Mouse (Mus musculus) intestine, embryonic 15.5 days (tissue): ENCODE results near the gene Mat2b. TPM values are rescaled to one million over a fixed set of nuclear protein-coding genes. Genes with fewer than 3 reads are reported as not detected.
"Not testable (repeated sequence)": the region's sequence is repeated elsewhere in the genome, so short reads cannot be mapped to it uniquely, and the experiment has no call there.

Experiments used
- ATAC-seq: fragments of 200-750 bp; cut with Nextera tagmentation; 2 replicates; pipeline ENCODE4 v1.8.0; 2017; ENCODE audit warnings: moderate TSS enrichment, moderate library complexity
- H3K27ac ChIP-seq: fragments of 300-500 bp; sonication (generic); 2 replicates; pipeline ENCODE4 v1.5.1; 2015; ENCODE audit warnings: mild to moderate bottlenecking, inconsistent platforms
- H3K27me3 ChIP-seq: fragments of 300-500 bp; sonication (generic); replicated peaks from 2 replicates; pipeline ENCODE4 v1.6.1; 2015; ENCODE audit warnings: inconsistent platforms
- H3K36me3 ChIP-seq: fragments of 300-500 bp; sonication (generic); 2 replicates; pipeline ENCODE4 v1.6.1; 2015; ENCODE audit warnings: inconsistent platforms
- H3K4me1 ChIP-seq: fragments of 300-500 bp; sonication (generic); replicated peaks from 2 replicates; pipeline ENCODE4 v1.6.1; 2015; ENCODE audit warnings: inconsistent platforms
- H3K4me2 ChIP-seq: fragments of 300-500 bp; sonication (generic); replicated peaks from 2 replicates; pipeline ENCODE4 v1.6.1; 2015; ENCODE audit warnings: mild to moderate bottlenecking, inconsistent platforms
- H3K4me3 ChIP-seq: fragments of 300-500 bp; sonication (generic); replicated peaks from 2 replicates; pipeline ENCODE4 v1.5.1; 2015; ENCODE audit warnings: inconsistent platforms
- H3K9ac ChIP-seq: fragments of 300-500 bp; sonication (generic); 2 replicates; pipeline ENCODE4 v1.6.1; 2015; ENCODE audit warnings: inconsistent platforms
- H3K9me3 ChIP-seq: fragments of 300-500 bp; sonication (generic); 2 replicates; pipeline ENCODE4 v1.6.1; 2016; ENCODE audit warnings: inconsistent platforms
- WGBS: fragments of 180-500 bp; shearing (Covaris S2); methylation state at CpG from one replicate; pipeline ENCODE4 v1.1.7; 2015; 5-methylcytosine and 5-hydroxymethylcytosine counted together
- polyA plus RNA-seq: library from polyadenylated mRNA; unstranded; fragments of >200 nt; fragmentation: Nextera tagmentation; extraction: Ambion mirVana; gene quantifications from 2 replicates; pipeline ENCODE4 v1.2.1, GENCODE M21; 2015

Gene Mat2b
- 85.0 and 91.2 TPM in 2 replicates for polyA plus RNA-seq

GRCm38 (mm10) chr11:40695103-40695502 is at the start of gene Mat2b:
Mat2b (minus strand) TSS chr11:40695203.
- no peaks in the 10 kb centered on the region for H3K9me3 ChIP-seq
- H3K4me3 ChIP-seq: peak within 1 kb of the TSS; percentile 91
- H3K27me3 ChIP-seq: no peaks in the 10 kb centered on the region
- H3K9ac ChIP-seq: peak within 1 kb of the TSS; percentile 53
- peak within 1 kb of the TSS; percentile 70 for H3K4me2 ChIP-seq
- peak within 1 kb of the TSS; percentile 95 for H3K27ac ChIP-seq
- ATAC-seq: no peak
- peaks cover 11% of the 10 kb centered on the region; the same call in 1 of the 2 replicates for H3K4me1 ChIP-seq
- H3K36me3 ChIP-seq: no peaks in the 10 kb centered on the region
- WGBS: 88% methylated on average over 9 of the region's 9 CpGs

DNA sequence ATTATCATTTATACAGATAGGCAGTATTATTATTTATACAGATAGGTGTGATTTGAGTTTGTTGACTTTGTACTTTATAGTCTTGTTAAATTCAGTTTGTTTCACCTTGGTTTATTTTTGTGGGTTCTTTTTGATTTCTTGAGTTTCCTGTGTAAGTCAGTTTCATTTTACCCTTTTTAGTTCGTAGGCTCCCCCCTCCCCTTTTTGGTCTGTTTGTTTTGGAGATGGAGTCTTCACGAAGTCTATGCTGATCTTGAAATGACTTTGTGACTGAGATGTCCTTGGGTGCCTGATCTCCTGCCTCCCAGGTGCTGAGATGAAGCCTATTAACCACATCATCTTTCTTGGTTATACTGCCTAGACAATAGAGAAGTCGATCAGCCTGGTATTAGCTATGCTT is 49.3 kb upstream of the Mat2b start:
- H3K27ac ChIP-seq: no peak overlapping the region
- no peak for ATAC-seq
- H3K4me3 ChIP-seq: no peak overlapping the region
- H3K9ac ChIP-seq: no peak overlapping the region
- no peaks in the 10 kb centered on the region for H3K27me3 ChIP-seq
- no peaks in the 10 kb centered on the region for H3K4me1 ChIP-seq
- no peaks in the 10 kb centered on the region for H3K9me3 ChIP-seq
- H3K36me3 ChIP-seq: no peaks in the 10 kb centered on the region
- 79% methylated on average over 3 of the region's 3 CpGs for WGBS
- H3K4me2 ChIP-seq: no peak overlapping the region

- Histone ChIP-seq H3K36me3 (peaks cover 2% of the 10 kb centered on the region; the same call in 1 of the 2 replicates), H3K27me3 (no peaks in the 10 kb centered on the region), H3K9ac (no peak overlapping the region), H3K27ac (no peak overlapping the region), H3K4me3 (no peak overlapping the region), H3K4me2 (no peak overlapping the region), H3K9me3 (no peaks in the 10 kb centered on the region), H3K4me1 (no peaks in the 10 kb centered on the region)
- WGBS: 91% methylated on average over 12 of the region's 12 CpGs
- ATAC-seq: no peak
These were observed 46.7 kb upstream of the Mat2b start for GRCm38 (mm10) chr11:40741605-40742262.

DNA sequence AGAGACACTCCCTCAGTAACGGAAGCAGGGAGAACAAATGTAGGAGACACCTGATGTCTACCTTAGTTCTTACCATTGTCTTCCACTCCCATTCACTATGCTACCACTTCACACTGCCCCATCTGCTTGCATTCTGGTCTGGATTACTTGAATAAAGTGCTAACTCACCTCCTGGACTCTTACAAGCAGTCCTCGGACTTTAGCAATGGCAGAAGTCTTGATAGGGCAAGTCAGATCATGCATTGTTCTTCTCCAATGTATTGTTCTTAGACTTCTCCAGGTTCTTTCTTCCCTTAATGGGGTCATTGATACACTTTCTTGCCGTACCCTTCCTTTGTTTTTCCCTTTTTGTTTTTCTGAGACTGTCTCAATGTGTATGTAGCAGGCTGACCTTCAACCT is 42.4 kb upstream of the Mat2b start:
- no peak overlapping the region for H3K9ac ChIP-seq
- no peaks in the 10 kb centered on the region for H3K9me3 ChIP-seq
- WGBS: 91% methylated on average over 3 of the region's 3 CpGs
- H3K27me3 ChIP-seq: no peaks in the 10 kb centered on the region
- no peak for ATAC-seq
- peaks cover 6% of the 10 kb centered on the region; the same call in 1 of the 2 replicates for H3K36me3 ChIP-seq
- H3K4me2 ChIP-seq: no peak overlapping the region
- peaks cover 4% of the 10 kb centered on the region; the same call in 1 of the 2 replicates for H3K4me1 ChIP-seq
- H3K4me3 ChIP-seq: no peak overlapping the region
- H3K27ac ChIP-seq: no peak overlapping the region

GRCm38 (mm10) chr11:40734251-40734752 is 39.3 kb upstream of the Mat2b start:
- peaks cover 11% of the 10 kb centered on the region; the same call in 1 of the 2 replicates for H3K4me1 ChIP-seq
- H3K27me3 ChIP-seq: no peaks in the 10 kb centered on the region
- peak overlapping the region; percentile 90 for H3K4me3 ChIP-seq
- H3K36me3 ChIP-seq: peaks cover 6% of the 10 kb centered on the region; the same call in 1 of the 2 replicates
- H3K4me2 ChIP-seq: peak overlapping the region; percentile 64
- no peak for ATAC-seq
- peak overlapping the region; percentile 96 for H3K9ac ChIP-seq
- WGBS: 4% methylated on average over 11 of the region's 11 CpGs
- H3K9me3 ChIP-seq: no peaks in the 10 kb centered on the region
- peak overlapping the region; percentile 70 for H3K27ac ChIP-seq

DNA sequence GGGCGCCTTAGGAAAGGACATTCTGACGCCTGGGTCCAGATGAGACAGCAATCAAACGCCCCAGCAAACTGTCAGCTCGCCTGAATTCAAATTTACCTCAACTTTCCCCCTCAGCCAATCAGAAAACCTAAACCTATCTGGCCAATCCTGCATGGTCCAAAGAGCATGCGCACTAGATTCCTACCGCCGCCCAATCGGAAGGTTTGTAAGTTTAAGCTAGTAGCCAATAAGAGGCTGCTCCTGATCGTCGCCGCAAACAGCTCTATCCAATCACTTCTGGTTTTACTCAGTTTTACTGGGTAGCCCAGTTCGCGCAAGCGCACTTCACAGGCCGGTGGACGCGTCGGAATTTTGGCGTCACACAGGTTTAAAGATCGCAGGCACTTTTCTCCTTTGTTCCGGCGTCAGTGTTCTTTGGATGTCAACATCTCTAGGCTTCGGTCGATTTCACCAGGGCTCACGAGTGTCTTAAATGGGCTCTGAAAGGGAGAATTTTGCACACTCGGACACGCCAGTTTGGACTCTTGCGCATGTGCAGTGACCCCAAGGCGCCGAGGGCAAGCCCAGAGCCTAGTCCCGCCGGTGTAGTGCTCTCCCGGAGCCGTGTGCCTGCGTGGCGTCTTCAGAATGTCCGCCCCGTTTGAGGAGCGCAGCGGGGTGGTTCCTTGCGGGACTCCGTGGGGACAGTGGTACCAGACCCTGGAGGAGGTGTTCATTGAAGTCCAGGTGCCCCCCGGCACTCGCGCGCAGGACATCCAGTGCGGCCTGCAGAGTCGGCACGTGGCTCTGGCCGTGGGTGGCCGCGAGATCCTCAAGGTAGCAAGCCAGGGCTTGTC is 38.6 kb upstream of the Mat2b start, which contains the start of the genes Hmmr and Nudcd2:
TSS of gene Hmmr (minus strand) at position 84 of the 836 bp plus-strand sequence.
TSS of gene Nudcd2 (plus strand) at position 329 of the 836 bp plus-strand sequence.
- WGBS: under 1% methylated on average over 52 of the region's 52 CpGs
- peak; percentile 99 for ATAC-seq

DNA sequence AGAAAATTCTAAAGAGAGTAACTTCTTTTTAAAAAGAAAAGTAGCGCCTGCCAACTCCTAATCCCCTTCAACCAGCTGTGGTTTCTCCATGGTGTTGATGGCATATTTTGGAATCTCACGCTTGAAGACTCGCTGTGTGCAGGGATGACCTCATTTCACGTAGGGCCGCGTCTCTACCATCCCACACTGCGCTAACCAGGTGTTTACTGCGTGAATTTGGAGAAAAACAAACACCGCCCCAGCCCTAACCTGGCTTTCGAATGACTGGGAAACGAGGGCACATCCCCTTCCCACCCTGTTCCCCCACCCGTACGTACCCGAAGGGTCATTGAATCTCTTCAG is 38.0 kb upstream of the Mat2b start:
- Histone ChIP-seq H3K27me3 (no peaks in the 10 kb centered on the region), H3K4me3 (peak overlapping the region; percentile 90), H3K4me2 (peak overlapping the region; percentile 85), H3K4me1 (peaks cover 11% of the 10 kb centered on the region; the same call in 1 of the 2 replicates), H3K9ac (peak overlapping the region; percentile 62), H3K36me3 (peaks cover 6% of the 10 kb centered on the region; the same call in 1 of the 2 replicates), H3K9me3 (no peaks in the 10 kb centered on the region), H3K27ac (no peak overlapping the region)
- under 1% methylated on average over 14 of the region's 14 CpGs for WGBS
- ATAC-seq: peak; percentile 66

More for the DNA sequence above, 38.6 kb upstream of the Mat2b start, which contains the start of the genes Hmmr and Nudcd2:
- Histone ChIP-seq H3K4me3 (peak within 1 kb of the TSS; percentile 90), H3K9me3 (no peaks in the 10 kb centered on the region), H3K4me1 (peaks cover 11% of the 10 kb centered on the region; the same call in 1 of the 2 replicates), H3K9ac (peak within 1 kb of the TSS; percentile 96), H3K27ac (peak within 1 kb of the TSS; percentile 70), H3K36me3 (peaks cover 6% of the 10 kb centered on the region; the same call in 1 of the 2 replicates), H3K4me2 (peak within 1 kb of the TSS; percentile 85), H3K27me3 (no peaks in the 10 kb centered on the region)

DNA sequence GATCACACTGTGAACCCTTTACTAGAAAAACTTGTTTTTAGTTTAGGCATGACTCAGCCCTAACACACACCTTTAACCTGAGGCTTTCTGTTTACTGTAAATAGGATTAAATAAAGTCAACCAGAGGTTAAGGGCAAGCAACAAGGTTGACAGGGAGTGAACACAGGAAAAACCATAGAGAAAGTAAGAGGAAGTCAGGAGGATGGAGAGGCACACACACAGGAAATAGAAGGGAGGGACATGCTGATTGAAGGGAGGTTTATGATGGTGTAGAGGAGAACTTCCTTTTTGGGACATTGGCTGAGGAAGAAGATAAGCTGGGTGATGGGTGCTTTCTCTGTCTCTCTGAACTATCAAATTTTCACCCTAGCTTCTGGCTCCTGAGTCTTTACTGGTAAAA is 23.3 kb upstream of the Mat2b start:
- ATAC-seq: no peak
- Histone ChIP-seq H3K36me3 (peaks cover 47% of the 10 kb centered on the region), H3K4me3 (no peak overlapping the region), H3K9ac (no peak overlapping the region), H3K27me3 (no peaks in the 10 kb centered on the region), H3K9me3 (no peaks in the 10 kb centered on the region), H3K4me2 (no peak overlapping the region), H3K4me1 (no peaks in the 10 kb centered on the region), H3K27ac (no peak overlapping the region)

- no peak for ATAC-seq
- H3K9me3 ChIP-seq: no peaks in the 10 kb centered on the region
- no peaks in the 10 kb centered on the region for H3K27me3 ChIP-seq
- 94% methylated on average over 5 of the region's 5 CpGs for WGBS
- H3K4me2 ChIP-seq: no peak overlapping the region
- no peaks in the 10 kb centered on the region for H3K4me1 ChIP-seq
- H3K36me3 ChIP-seq: peaks cover 31% of the 10 kb centered on the region
- no peak overlapping the region for H3K4me3 ChIP-seq
- no peak overlapping the region for H3K9ac ChIP-seq
- no peak overlapping the region for H3K27ac ChIP-seq
These were observed 20.5 kb upstream of the Mat2b start for GRCm38 (mm10) chr11:40715524-40715923.

GRCm38 (mm10) chr11:40713858-40714257 is 18.9 kb upstream of the Mat2b start:
- Histone ChIP-seq H3K9me3 (no peaks in the 10 kb centered on the region), H3K27me3 (no peaks in the 10 kb centered on the region), H3K36me3 (peaks cover 32% of the 10 kb centered on the region), H3K4me2 (no peak overlapping the region), H3K9ac (no peak overlapping the region), H3K27ac (no peak overlapping the region), H3K4me3 (no peak overlapping the region), H3K4me1 (no peaks in the 10 kb centered on the region)
- ATAC-seq: no peak
- 64% methylated on average over 8 of the region's 8 CpGs for WGBS

- H3K4me1 ChIP-seq, H3K4me3 ChIP-seq, H3K9me3 ChIP-seq, H3K27ac ChIP-seq, ATAC-seq, H3K27me3 ChIP-seq, H3K4me2 ChIP-seq, H3K9ac ChIP-seq: not testable (repeated sequence)
- 85% methylated on average over 6 of the region's 6 CpGs for WGBS
- H3K36me3 ChIP-seq: peaks cover 23% of the 10 kb centered on the region
These were observed 14.9 kb upstream of the Mat2b start for GRCm38 (mm10) chr11:40709899-40710298.
